15 mouse cellular contexts compared by ENCODE assay signal in genomic region chr11:60975097-60975496, GRCm38 (mm10). TPM values are rescaled to one million over a fixed set of nuclear protein-coding genes. Genes with fewer than 3 reads are reported as not detected.
"Had no signal": no experiment of that assay in that cellular context is flagged by ENCODE, and none has a peak within 500 bp of the region (broad histone marks: within the 10 kb centered on the region; RNA-seq: fewer than 3 reads in every experiment).

No protein-coding gene starts in this region.

- H3K9ac ChIP-seq: limb, embryonic 13.5 days; liver, embryonic 14.5 days; lung, embryonic 15.5 days; neural tube, embryonic 12.5 days had no signal

- DNase-seq: kidney, adult 11 months; kidney, adult 9 months; kidney, postnatal 36 days; left cerebral cortex, postnatal 4 days; midbrain, embryonic 14.5 days; right cerebral cortex, postnatal 4 days; spleen, adult 18-20 months had no signal

- H3K4me3 ChIP-seq: layer of hippocampus, adult 2 months; limb, embryonic 13.5 days; lung, embryonic 15.5 days; midbrain, embryonic 10.5 days; neural tube, embryonic 12.5 days had no signal

- H3K36me3 ChIP-seq: limb, embryonic 13.5 days; lung, embryonic 15.5 days; midbrain, embryonic 10.5 days; neural tube, embryonic 12.5 days had no signal

- H3K27me3 ChIP-seq: limb, embryonic 13.5 days; lung, embryonic 15.5 days; neural tube, embryonic 12.5 days had no signal

- H3K9me3 ChIP-seq: limb, embryonic 13.5 days; lung, embryonic 15.5 days; midbrain, embryonic 10.5 days; neural tube, embryonic 12.5 days had no signal

- H3K4me2 ChIP-seq: limb, embryonic 13.5 days; lung, embryonic 15.5 days; neural tube, embryonic 12.5 days had no signal

- H3K27ac ChIP-seq: kidney, postnatal 0 days; layer of hippocampus, adult 2 months; limb, embryonic 13.5 days; liver, embryonic 14.5 days; lung, embryonic 15.5 days; midbrain, embryonic 10.5 days; neural tube, embryonic 12.5 days had no signal

- H3K4me1 ChIP-seq: limb, embryonic 13.5 days; neural tube, embryonic 12.5 days had no signal

RNA-seq across cellular contexts. Expression of gene Kcnj12, which starts 47.3 kb away (rescaled TPM):
- polyA plus RNA-seq: liver, adult 2 months had no signal
